Mouse (Mus musculus) hindbrain, embryonic 14.5 days (tissue): ENCODE data around the gene Ldlrad3. TPM values are rescaled to one million over a fixed set of nuclear protein-coding genes. Genes with fewer than 3 reads are reported as not detected.

Experiments
- ATAC-seq: fragments of 200-750 bp; cut with Nextera tagmentation; 2 replicates; pipeline ENCODE4 v1.8.0; 2017; ENCODE audit warnings: moderate number of reproducible peaks, mild to moderate bottlenecking, moderate TSS enrichment, moderate library complexity; ENCODE audit not compliant: low FRiP score
- DNase-seq: peaks from one replicate; pipeline ENCODE4 v3.0.0-alpha.2; 2015; ENCODE audit warnings: low spot score
- H3K27ac ChIP-seq: fragments of 300-500 bp; sonication (generic); 2 replicates; pipeline ENCODE4 v1.5.1; 2014; ENCODE audit warnings: mild to moderate bottlenecking, moderate library complexity
- H3K27me3 ChIP-seq: fragments of 300-500 bp; sonication (generic); 2 replicates; pipeline ENCODE4 v1.6.1; 2014; ENCODE audit warnings: mild to moderate bottlenecking, low read length, mixed read lengths; ENCODE audit not compliant: control insufficient read depth, insufficient read depth
- H3K36me3 ChIP-seq: fragments of 300-500 bp; sonication (generic); replicated peaks from 2 replicates; pipeline ENCODE4 v1.6.1; 2014; ENCODE audit not compliant: control insufficient read depth, insufficient read depth
- H3K4me1 ChIP-seq: fragments of 300-500 bp; sonication (generic); replicated peaks from 2 replicates; pipeline ENCODE4 v1.6.1; 2014; ENCODE audit warnings: antibody characterized with exemption, low read length, mixed read lengths; ENCODE audit not compliant: control insufficient read depth, insufficient read depth
- H3K4me2 ChIP-seq: fragments of 300-500 bp; sonication (generic); replicated peaks from 2 replicates; pipeline ENCODE4 v1.6.1; 2014; ENCODE audit warnings: mild to moderate bottlenecking, moderate library complexity
- H3K4me3 ChIP-seq: fragments of 300-500 bp; sonication (generic); replicated peaks from 2 replicates; pipeline ENCODE4 v1.5.1; 2014; ENCODE audit warnings: mild to moderate bottlenecking, low read length
- H3K9ac ChIP-seq: fragments of 300-500 bp; sonication (generic); 2 replicates; pipeline ENCODE4 v1.6.1; 2014
- H3K9me3 ChIP-seq: fragments of 300-500 bp; sonication (generic); 2 replicates; pipeline ENCODE4 v1.6.1; 2016; ENCODE audit warnings: low read length; ENCODE audit not compliant: control insufficient read depth
- WGBS: fragments of 180-500 bp; shearing (Covaris S2); extraction: QIAGEN DNeasy Blood & Tissue Kit; methylation state at CpG from one replicate; pipeline ENCODE4 v1.1.7; 2014; 5-methylcytosine and 5-hydroxymethylcytosine counted together
- polyA plus RNA-seq: library from polyadenylated mRNA; unstranded; fragments of >200 nt; fragmentation: Nextera tagmentation; extraction: Ambion mirVana; gene quantifications from 2 replicates; pipeline ENCODE4 v1.2.1, GENCODE M21; 2014

Ldlrad3 gene
- polyA plus RNA-seq, 1 experiment from 2014 or later = 29.4 TPM

DNA sequence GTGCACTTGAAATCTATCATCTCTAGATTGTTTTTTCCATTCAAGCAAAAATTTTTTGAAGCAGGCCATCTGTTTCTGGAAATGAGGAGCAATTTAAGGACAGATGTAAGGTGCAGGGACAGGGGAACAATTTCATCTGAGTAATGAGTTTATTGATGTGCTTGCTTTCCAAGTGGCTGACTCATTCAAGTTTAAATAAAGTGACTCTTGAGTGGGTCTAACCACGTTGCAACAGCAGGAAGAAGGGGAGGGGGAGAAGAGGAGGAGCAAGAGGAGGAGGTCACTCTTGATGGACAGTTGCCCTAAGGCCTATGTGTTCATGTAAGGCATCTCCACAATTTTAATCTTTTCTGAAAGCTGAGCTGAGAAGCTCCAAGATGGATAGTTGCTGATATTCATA lies 184.5 kb downstream of the Ldlrad3 start:
- DNase-seq (no peak), ATAC-seq (no peak)
- Histone ChIP-seq H3K9ac (no peak overlapping the region), H3K4me1 (peaks cover 87% of the 10 kb centered on the region), H3K9me3 (no peaks in the 10 kb centered on the region), H3K4me2 (peak overlapping the region; percentile 15; the same call in 1 of the 2 replicates), H3K27ac (peak overlapping the region; percentile 90), H3K4me3 (no peak overlapping the region), H3K36me3 (no peaks in the 10 kb centered on the region), H3K27me3 (no peaks in the 10 kb centered on the region)
- 5% methylated on average over 1 of the region's 1 CpGs for WGBS

GRCm38 (mm10) chr2:101998911-101999572 lies 187.1 kb downstream of the Ldlrad3 start:
- Histone ChIP-seq H3K9me3 (no peaks in the 10 kb centered on the region), H3K36me3 (no peaks in the 10 kb centered on the region), H3K27me3 (no peaks in the 10 kb centered on the region), H3K4me2 (no peak overlapping the region), H3K9ac (no peak overlapping the region), H3K4me1 (peaks cover 66% of the 10 kb centered on the region), H3K27ac (peak overlapping the region; percentile 58), H3K4me3 (no peak overlapping the region)
- peak; percentile 69 for DNase-seq
- WGBS = 38% methylated on average over 11 of the region's 11 CpGs
- ATAC-seq = peak; percentile 19; the same call in 1 of the 2 replicates

DNA sequence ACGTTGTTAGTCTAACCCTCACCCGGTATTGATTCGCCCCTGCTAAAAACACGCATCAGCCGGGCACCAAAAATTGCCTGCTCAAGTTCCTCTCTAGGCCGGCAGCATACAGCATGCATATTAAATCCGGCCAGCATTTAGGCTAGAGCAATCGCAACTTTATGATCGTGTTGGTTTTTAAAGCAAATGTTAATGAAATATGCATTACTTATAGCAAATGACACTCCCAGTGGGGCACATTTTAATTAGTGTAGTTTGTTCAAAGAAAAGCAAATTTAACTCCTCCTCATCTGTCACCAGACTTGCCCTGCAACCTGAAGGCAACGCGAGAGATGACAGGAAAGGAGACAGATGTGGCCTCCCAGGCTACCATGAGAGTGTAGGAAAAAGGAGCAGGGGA lies 189.2 kb downstream of the Ldlrad3 start:
- H3K27me3 ChIP-seq = no peaks in the 10 kb centered on the region
- H3K27ac ChIP-seq = peak overlapping the region; percentile 44

GRCm38 (mm10) chr2:101992574-101993310 lies 193.4 kb downstream of the Ldlrad3 start:
- Histone ChIP-seq H3K9me3 (no peaks in the 10 kb centered on the region), H3K36me3 (no peaks in the 10 kb centered on the region), H3K27me3 (no peaks in the 10 kb centered on the region), H3K27ac (no peak overlapping the region), H3K4me3 (no peak overlapping the region), H3K4me2 (no peak overlapping the region), H3K9ac (no peak overlapping the region), H3K4me1 (0 out of 2 replicates have a peak, but pooled peaks cover 13% of the 10 kb centered on the region)
- ATAC-seq (no peak), DNase-seq (no peak)
- 88% methylated on average over 9 of the region's 9 CpGs for WGBS

More for the DNA sequence above, 189.2 kb downstream of the Ldlrad3 start:
- no peak overlapping the region for H3K4me3 ChIP-seq
- no peak overlapping the region for H3K4me2 ChIP-seq
- no peak for DNase-seq
- H3K4me1 ChIP-seq = peaks cover 46% of the 10 kb centered on the region
- H3K9ac ChIP-seq = no peak overlapping the region
- no peaks in the 10 kb centered on the region for H3K9me3 ChIP-seq
- 34% methylated on average over 11 of the region's 11 CpGs for WGBS
- ATAC-seq = no peak
- no peaks in the 10 kb centered on the region for H3K36me3 ChIP-seq

DNA sequence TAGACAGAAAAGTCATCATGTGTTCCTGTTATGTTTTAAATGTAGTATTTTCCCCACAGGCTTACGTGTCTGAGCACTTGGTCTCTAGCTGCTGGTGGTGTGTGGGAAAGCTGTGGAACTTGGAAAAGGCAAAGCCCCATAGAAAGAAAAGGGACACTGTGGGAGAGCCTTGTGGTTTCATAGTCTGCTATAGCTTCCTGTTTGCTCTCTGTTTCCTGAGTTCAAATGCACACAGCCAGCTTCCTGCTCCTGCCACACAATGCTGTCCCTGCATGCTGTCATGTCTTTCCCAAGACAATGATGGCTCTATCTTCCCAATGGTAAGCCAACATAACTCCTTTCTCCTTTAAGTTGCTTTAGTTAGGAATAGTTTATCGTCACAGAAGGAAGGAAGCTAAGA lies 194.5 kb downstream of the Ldlrad3 start:
- Histone ChIP-seq H3K9ac (no peak overlapping the region), H3K4me2 (no peak overlapping the region), H3K27me3 (no peaks in the 10 kb centered on the region), H3K27ac (no peak overlapping the region), H3K4me3 (no peak overlapping the region), H3K9me3 (no peaks in the 10 kb centered on the region), H3K36me3 (no peaks in the 10 kb centered on the region), H3K4me1 (0 out of 2 replicates have a peak, but pooled peaks cover 6% of the 10 kb centered on the region)
- WGBS = 91% methylated on average over 2 of the region's 2 CpGs
- no peak for ATAC-seq
- DNase-seq = no peak

DNA sequence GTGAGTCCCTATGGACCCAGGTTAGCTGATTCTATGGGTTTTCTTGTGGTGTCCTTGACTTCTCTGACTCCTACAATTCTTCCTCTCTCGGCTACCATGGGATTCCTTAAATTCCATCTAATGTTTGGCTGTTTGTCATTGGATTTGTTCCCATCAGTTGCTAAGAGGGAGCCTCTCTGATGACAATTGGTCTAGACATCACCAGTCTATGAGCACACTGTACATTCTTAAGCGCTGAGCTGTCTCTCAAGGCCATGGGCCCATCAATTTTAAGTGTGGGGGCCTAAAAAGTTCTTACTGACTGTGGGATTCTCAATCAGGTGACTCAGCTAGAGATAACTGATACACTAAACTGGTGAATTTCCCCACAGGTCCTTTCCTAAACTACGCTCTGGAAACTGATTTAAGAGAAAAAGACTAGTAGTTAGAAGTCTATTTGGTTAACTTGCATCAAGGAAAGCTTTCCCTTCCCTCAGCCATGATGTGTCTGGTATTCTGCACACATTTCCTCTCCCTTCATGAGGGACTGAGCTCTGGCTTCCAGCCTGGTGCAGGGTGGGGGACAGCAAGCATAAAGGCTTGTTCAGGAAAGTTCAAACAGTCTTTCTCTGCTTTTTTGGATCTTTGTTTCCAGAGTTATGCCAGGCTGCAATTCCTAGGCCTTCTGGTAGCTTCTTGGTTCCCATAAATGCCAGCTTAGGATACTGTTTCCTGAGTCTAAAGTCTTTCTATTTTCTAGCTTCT lies 199.7 kb downstream of the Ldlrad3 start:
- no peak for ATAC-seq
- Histone ChIP-seq H3K27me3 (no peaks in the 10 kb centered on the region), H3K9ac (no peak overlapping the region), H3K4me2 (no peak overlapping the region), H3K4me1 (peaks cover 3% of the 10 kb centered on the region; the same call in 1 of the 2 replicates), H3K4me3 (no peak overlapping the region), H3K9me3 (no peaks in the 10 kb centered on the region), H3K27ac (no peak overlapping the region), H3K36me3 (no peaks in the 10 kb centered on the region)
- 83% methylated on average over 3 of the region's 3 CpGs for WGBS
- DNase-seq = no peak

GRCm38 (mm10) chr2:101983853-101984543 lies 202.2 kb downstream of the Ldlrad3 start:
- Histone ChIP-seq H3K27me3 (no peaks in the 10 kb centered on the region), H3K9me3 (no peaks in the 10 kb centered on the region), H3K4me2 (no peak overlapping the region), H3K4me1 (peaks cover 20% of the 10 kb centered on the region; the same call in 1 of the 2 replicates), H3K27ac (no peak overlapping the region), H3K4me3 (no peak overlapping the region), H3K9ac (no peak overlapping the region), H3K36me3 (no peaks in the 10 kb centered on the region)
- DNase-seq (no peak), ATAC-seq (no peak)
- 88% methylated on average over 9 of the region's 9 CpGs for WGBS

DNA sequence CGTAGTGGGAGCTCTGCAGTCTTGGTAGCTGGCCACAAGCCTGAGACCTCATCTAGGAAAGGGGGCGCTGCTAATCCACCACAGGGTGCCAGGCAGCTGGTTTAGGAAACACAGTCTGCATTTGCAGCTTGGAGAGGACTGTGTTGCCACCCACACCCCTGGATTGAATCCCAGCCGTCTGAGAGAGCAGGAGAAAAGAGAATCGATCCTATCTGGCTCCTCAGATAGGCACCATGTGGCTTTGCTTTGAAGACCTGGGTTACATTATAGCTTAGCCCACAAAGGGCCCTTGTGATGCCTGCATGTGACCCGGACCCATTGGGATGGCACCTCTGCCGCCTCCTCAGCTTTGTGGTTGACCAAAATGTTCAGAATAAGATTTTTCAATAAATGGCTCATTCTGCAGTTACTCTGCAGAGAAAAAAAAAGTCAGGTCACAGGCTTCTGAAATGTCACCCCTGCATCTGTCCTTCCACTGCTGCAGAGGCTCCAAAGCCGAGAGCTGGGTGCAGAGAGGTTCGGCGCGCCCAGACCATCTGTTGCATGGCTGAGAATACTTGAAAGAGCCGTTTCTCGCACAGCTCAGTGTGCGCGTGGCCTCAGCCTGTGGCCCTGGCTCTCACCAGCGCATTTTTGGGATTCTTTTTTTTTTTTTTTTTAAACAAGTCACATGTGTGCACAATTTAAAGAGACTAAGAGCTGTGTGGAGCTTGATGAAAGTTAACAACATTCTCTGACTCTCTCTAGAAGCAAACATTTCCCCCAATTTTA lies 202.9 kb downstream of the Ldlrad3 start:
- Histone ChIP-seq H3K27ac (no peak overlapping the region), H3K27me3 (no peaks in the 10 kb centered on the region), H3K9ac (no peak overlapping the region), H3K4me2 (no peak overlapping the region), H3K36me3 (no peaks in the 10 kb centered on the region), H3K9me3 (no peaks in the 10 kb centered on the region), H3K4me1 (peaks cover 27% of the 10 kb centered on the region), H3K4me3 (no peak overlapping the region)
- ATAC-seq (peak; percentile 26; the same call in 1 of the 2 replicates), DNase-seq (no peak)
- WGBS = 25% methylated on average over 15 of the region's 15 CpGs
